Mouse (Mus musculus): ENCODE measurements around the gene Sf3a1. TPM values are rescaled to one million over a fixed set of nuclear protein-coding genes. Genes with fewer than 3 reads are reported as not detected.

Gene Sf3a1
- total and polyA plus RNA-seq, 3 experiments = 32.1 to 101 (median 77.0) TPM

DNA sequence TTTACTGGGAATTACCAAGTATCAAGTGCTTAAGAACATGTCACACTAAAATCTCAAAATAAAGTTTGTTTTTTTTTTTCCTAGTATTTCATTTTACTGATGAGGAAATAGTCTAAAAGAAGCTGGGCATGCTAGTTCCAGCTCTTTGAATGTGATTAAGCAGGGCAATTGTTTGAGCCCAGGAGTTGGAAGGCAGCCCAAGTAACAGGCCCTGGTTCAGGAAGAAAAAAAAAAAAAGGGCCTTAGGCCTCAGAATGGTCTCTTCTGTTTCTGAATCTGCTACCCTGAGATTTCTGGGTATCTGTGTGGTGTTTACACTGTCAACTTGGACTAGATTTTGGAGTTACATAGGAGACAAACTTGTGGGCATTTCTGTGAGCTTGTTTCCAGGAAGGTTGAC is 23.4 kb downstream of the Sf3a1 start:
- Histone ChIP-seq H3K27ac (ENCODE audit: control insufficient read depth, low read depth, low read length) (no peak overlapping the region), H3K79me2 (ENCODE audit: control insufficient read depth, insufficient read depth, low read length, poor library complexity) (peaks cover 8% of the 10 kb centered on the region), H3K9me3 (replicated peaks; ENCODE audit: insufficient read depth, low read length) (no peaks in the 10 kb centered on the region), H3K27me3 (ENCODE audit: control insufficient read depth in 1 of 2, insufficient read depth in 2 of 2, low read length in 2 of 2) (no peaks in the 10 kb centered on the region), H3K4me3 (ENCODE audit: control insufficient read depth in 1 of 2, insufficient read depth in 1 of 2, low read depth in 2 of 2, low read length in 2 of 2) (no peak overlapping the region), H3K36me3 (ENCODE audit: control insufficient read depth in 1 of 2, insufficient read depth in 2 of 2, low read length in 2 of 2) (peaks cover 11 to 35% of the 10 kb centered on the region in 2 experiments), H3K4me1 (ENCODE audit: control insufficient read depth in 1 of 2, insufficient read depth in 2 of 2, low read length in 2 of 2) (peaks cover 0 to 10% of the 10 kb centered on the region in 2 experiments; a peak in 3 of 4 replicates), H3K9ac (ENCODE audit: control insufficient read depth, low read depth, low read length, poor library complexity, severe bottlenecking) (no peak overlapping the region)
- TF ChIP-seq MEF2A (IDR thresholded peaks at IDR 0.05; ENCODE audit: extremely low read depth, insufficient replicate concordance, low read depth, low read length, poor library complexity, severe bottlenecking) (no peak), MYC (IDR thresholded peaks at IDR 0.05; ENCODE audit: low read depth, low read length) (0 out of 2 replicates have a peak, but pooled peaks have one; percentile 31), ZNF384 (IDR thresholded peaks at IDR 0.05; ENCODE audit: low read depth, low read length) (peak; percentile 84), POLR2AphosphoS2 (IDR thresholded peaks at IDR 0.05; ENCODE audit: low read length) (peak; percentile 16; the same call in 1 of the 2 replicates), SIN3A (IDR thresholded peaks at IDR 0.05; ENCODE audit: low read length) (no peak), GATA1 (IDR thresholded peaks at IDR 0.05; ENCODE audit: low read depth, low read length) (no peak)
- no peak for DNase-seq (ENCODE audit: low read depth, low spot score)

DNA sequence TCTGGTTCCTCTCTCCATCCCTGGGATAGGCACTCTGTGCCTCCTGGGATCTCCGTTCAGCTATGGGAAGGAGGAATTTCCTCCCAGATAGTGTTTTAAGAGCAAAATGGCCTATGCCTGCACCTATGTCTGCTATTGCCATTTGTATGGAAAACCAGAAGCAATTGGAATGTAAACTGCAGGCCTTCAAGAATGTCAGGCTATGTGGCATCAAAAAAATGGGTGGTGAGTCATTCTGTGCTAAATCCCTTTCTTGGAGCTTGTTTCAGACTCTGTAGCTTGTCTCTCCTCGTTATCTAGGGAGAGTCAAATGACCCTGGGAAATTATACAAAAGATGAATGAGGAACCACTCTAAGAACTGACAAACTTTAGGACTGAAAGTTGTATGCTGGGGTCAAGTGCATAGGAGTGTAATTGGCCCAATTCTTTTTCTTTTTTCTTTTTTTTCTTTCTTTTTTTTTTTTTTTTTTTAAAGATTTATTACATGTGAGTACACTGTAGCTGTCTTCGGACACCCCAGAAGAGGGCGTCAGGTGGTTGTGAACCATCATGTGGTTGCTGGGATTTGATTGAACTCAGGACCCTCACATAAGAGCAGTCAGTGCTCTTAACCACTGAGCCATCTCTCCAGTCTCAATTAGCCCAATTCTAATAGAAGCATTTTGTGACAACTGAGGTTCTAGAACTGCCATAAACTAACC is 24.3 kb downstream of the Sf3a1 start:
- H3K36me3 ChIP-seq (ENCODE audit: control insufficient read depth in 1 of 2, insufficient read depth in 2 of 2, low read length in 2 of 2) = peaks cover 11 to 26% of the 10 kb centered on the region in 2 experiments
- peak; percentile 70 for DNase-seq (ENCODE audit: low read depth, low spot score)
- H3K27ac ChIP-seq (ENCODE audit: control insufficient read depth, low read depth, low read length) = 0 out of 2 replicates have a peak overlapping the region, but pooled peaks have one; percentile 8
- no peak overlapping the region for H3K4me3 ChIP-seq (ENCODE audit: control insufficient read depth in 1 of 2, insufficient read depth in 1 of 2, low read depth in 2 of 2, low read length in 2 of 2)
- H3K9ac ChIP-seq (ENCODE audit: control insufficient read depth, low read depth, low read length, poor library complexity, severe bottlenecking) = no peak overlapping the region
- peaks cover 0 to 10% of the 10 kb centered on the region in 2 experiments; a peak in 3 of 4 replicates for H3K4me1 ChIP-seq (ENCODE audit: control insufficient read depth in 1 of 2, insufficient read depth in 2 of 2, low read length in 2 of 2)
- H3K27me3 ChIP-seq (ENCODE audit: control insufficient read depth in 1 of 2, insufficient read depth in 2 of 2, low read length in 2 of 2) = no peaks in the 10 kb centered on the region
- H3K9me3 ChIP-seq (replicated peaks; ENCODE audit: insufficient read depth, low read length) = no peaks in the 10 kb centered on the region
- peaks cover 8% of the 10 kb centered on the region for H3K79me2 ChIP-seq (ENCODE audit: control insufficient read depth, insufficient read depth, low read length, poor library complexity)
- TF ChIP-seq ZNF384 (IDR thresholded peaks at IDR 0.05; ENCODE audit: low read depth, low read length) (peak; percentile 82), KAT2A (conservative IDR thresholded peaks at IDR 0.05; ENCODE audit: low read depth, low read length) (no peak), UBTF (IDR thresholded peaks at IDR 0.05; ENCODE audit: borderline replicate concordance, insufficient read depth, low read depth, low read length) (no peak), SIN3A (IDR thresholded peaks at IDR 0.05; ENCODE audit: low read length) (no peak), ZC3H11A (IDR thresholded peaks at IDR 0.05; ENCODE audit: low read depth, low read length) (no peak), SMC3 (IDR thresholded peaks at IDR 0.05; ENCODE audit: low read depth, low read length) (peak; percentile 25; the same call in 1 of the 2 replicates), TAL1 (IDR thresholded peaks at IDR 0.05; ENCODE audit: low read length) (no peak), NRF1 (IDR thresholded peaks at IDR 0.05; ENCODE audit: insufficient read depth, low read depth, low read length, poor library complexity, severe bottlenecking) (no peak), JUND (IDR thresholded peaks at IDR 0.05; ENCODE audit: low read depth, low read length) (no peak), MEF2A (IDR thresholded peaks at IDR 0.05; ENCODE audit: extremely low read depth, insufficient replicate concordance, low read depth, low read length, poor library complexity, severe bottlenecking) (no peak), RCOR1 (IDR thresholded peaks at IDR 0.05; ENCODE audit: low read depth, low read length) (no peak), CHD1 (IDR thresholded peaks at IDR 0.05; ENCODE audit: low read depth, low read length) (no peak), GATA1 (IDR thresholded peaks at IDR 0.05; ENCODE audit: low read depth, low read length) (peak; percentile 40; the same call in 1 of the 2 replicates), TBP (IDR thresholded peaks at IDR 0.05; ENCODE audit: low read depth, low read length) (no peak), MXI1 (IDR thresholded peaks at IDR 0.05; ENCODE audit: low read depth, low read length) (no peak), CTCF (IDR thresholded peaks at IDR 0.05 in 2 of 3, conservative IDR thresholded peaks at IDR 0.05 in 1 of 3; ENCODE audit: control insufficient read depth in 1 of 3, insufficient read depth in 1 of 3, low read depth in 2 of 3, low read length in 3 of 3, poor library complexity in 1 of 3, severe bottlenecking in 1 of 3) (peak in 1 of 3 experiments; percentile 20; a peak in 2 of 6 replicates), NELFE (IDR thresholded peaks at IDR 0.05; ENCODE audit: low read depth, low read length) (no peak), RAD21 (IDR thresholded peaks at IDR 0.05; ENCODE audit: low read depth, low read length) (no peak; the same call in 1 of the 2 replicates), MYB (IDR thresholded peaks at IDR 0.05; ENCODE audit: low read depth, low read length) (no peak), ZKSCAN1 (IDR thresholded peaks at IDR 0.05; ENCODE audit: low read depth, low read length) (no peak), USF2 (IDR thresholded peaks at IDR 0.05; ENCODE audit: borderline replicate concordance in 1 of 2, insufficient read depth in 1 of 2, low read depth in 1 of 2, low read length in 2 of 2) (no peak), POLR2AphosphoS2 (IDR thresholded peaks at IDR 0.05; ENCODE audit: low read length) (no peak), MAFK (IDR thresholded peaks at IDR 0.05; ENCODE audit: borderline replicate concordance, low read depth, low read length) (no peak), HCFC1 (IDR thresholded peaks at IDR 0.05; ENCODE audit: low read depth, low read length) (no peak), MAZ (IDR thresholded peaks at IDR 0.05; ENCODE audit: low read depth, low read length) (no peak), GABPA (IDR thresholded peaks at IDR 0.05; ENCODE audit: low read depth, low read length) (no peak), TCF12 (IDR thresholded peaks at IDR 0.05; ENCODE audit: low read depth, low read length) (no peak)
